Mouse (Mus musculus): ENCODE results near the gene Lrrc23.
"Not testable (repeated sequence)": the region's sequence is repeated elsewhere in the genome, so short reads cannot be mapped to it uniquely, and the experiment has no call there.

- TF ChIP-seq POLR2A (IDR thresholded peaks at IDR 0.05; ENCODE audit: borderline replicate concordance, insufficient read depth, low read length); CTCF (IDR thresholded peaks at IDR 0.05; ENCODE audit: borderline replicate concordance, insufficient read depth, low read depth, low read length): not testable (repeated sequence)
Observed at GRCm38 (mm10) chr6:124802400-124802799, 22.9 kb upstream of the Lrrc23 start.

All from cerebellum, adult 2 months (tissue).